Comparison of ENCODE assay signal across 36 mouse cellular contexts in the genomic region with DNA sequence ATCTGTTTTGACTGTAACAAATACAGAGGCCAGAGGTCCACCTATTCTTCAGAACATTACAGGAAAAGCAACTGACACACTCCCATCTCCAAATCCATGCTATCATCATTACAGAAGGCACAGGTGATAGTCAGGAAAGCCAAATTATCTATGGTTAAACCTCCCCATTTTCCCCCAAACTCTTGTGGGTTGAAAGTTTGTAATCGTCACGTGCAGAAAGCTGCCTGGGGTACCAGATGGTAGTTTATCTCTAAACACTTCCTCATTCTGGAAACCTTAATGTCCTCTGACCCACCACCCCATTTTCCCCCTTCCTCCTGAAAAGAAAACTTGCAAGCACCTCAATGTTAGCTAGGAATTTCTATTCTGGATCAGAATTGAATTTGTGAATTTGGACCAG. TPM values are rescaled to one million over a fixed set of nuclear protein-coding genes. Genes with fewer than 3 reads are reported as not detected.
"Had no signal": no experiment of that assay in that cellular context is flagged by ENCODE, and none has a peak within 500 bp of the region (broad histone marks: within the 10 kb centered on the region; RNA-seq: fewer than 3 reads in every experiment).

No protein-coding gene starts in this region.

- H3K9me3 ChIP-seq: heart, embryonic 10.5 days; heart, embryonic 12.5 days; heart, embryonic 13.5 days; heart, embryonic 15.5 days; hindbrain, embryonic 10.5 days; hindbrain, embryonic 12.5 days; hindbrain, embryonic 15.5 days; intestine, embryonic 15.5 days; kidney, embryonic 15.5 days had no signal

- H3K36me3 ChIP-seq: heart, embryonic 10.5 days; heart, embryonic 12.5 days; heart, embryonic 13.5 days; heart, embryonic 15.5 days; hindbrain, embryonic 10.5 days; hindbrain, embryonic 12.5 days; hindbrain, embryonic 15.5 days; intestine, embryonic 15.5 days; kidney, embryonic 15.5 days had no signal

- DNase-seq: heart, postnatal 10 days; heart, postnatal 14 days; heart, postnatal 36 days; heart, postnatal 4 days; kidney, adult 11 months; kidney, adult 18-20 months; kidney, adult 2 months; kidney, adult 8-10 months; kidney, adult 9 months; kidney, postnatal 10 days; kidney, postnatal 14 days; kidney, postnatal 25 days; kidney, postnatal 36 days; kidney, postnatal 4 days; layer of hippocampus, adult 9-11 months; layer of hippocampus, postnatal 36 days had no signal

- H3K27ac ChIP-seq: heart, embryonic 10.5 days; heart, embryonic 13.5 days; heart, embryonic 15.5 days; hindbrain, embryonic 10.5 days; hindbrain, embryonic 12.5 days; hindbrain, embryonic 14.5 days; hindbrain, embryonic 15.5 days; hindbrain, postnatal 0 days; intestine, embryonic 15.5 days; kidney, embryonic 15.5 days; kidney, postnatal 0 days; layer of hippocampus, adult 2 months; left cerebral cortex, adult 2 months had no signal

- H3K4me3 ChIP-seq: heart, embryonic 10.5 days; heart, embryonic 12.5 days; heart, embryonic 13.5 days; heart, embryonic 15.5 days; hindbrain, embryonic 10.5 days; hindbrain, embryonic 12.5 days; hindbrain, embryonic 15.5 days; intestine, embryonic 15.5 days; kidney, embryonic 15.5 days; layer of hippocampus, adult 2 months; left cerebral cortex, adult 2 months had no signal

- H3K4me2 ChIP-seq: heart, embryonic 11.5 days; heart, embryonic 12.5 days; heart, embryonic 13.5 days; heart, embryonic 15.5 days; hindbrain, embryonic 12.5 days; hindbrain, embryonic 14.5 days; hindbrain, embryonic 15.5 days; intestine, embryonic 15.5 days; kidney, embryonic 15.5 days had no signal

- H3K4me1 ChIP-seq: heart, embryonic 10.5 days; heart, embryonic 12.5 days; heart, embryonic 13.5 days; heart, embryonic 15.5 days; hindbrain, embryonic 10.5 days; intestine, embryonic 15.5 days; kidney, embryonic 15.5 days had no signal

- ATAC-seq: hindbrain, embryonic 16.5 days; hindbrain, postnatal 0 days; inflammation-experienced regulatory T-cells, adult 6 months; intestine, embryonic 15.5 days; intestine, embryonic 16.5 days had no signal

- H3K9ac ChIP-seq: heart, embryonic 12.5 days; heart, embryonic 13.5 days; heart, embryonic 15.5 days; hindbrain, embryonic 12.5 days; hindbrain, embryonic 14.5 days; hindbrain, embryonic 15.5 days; intestine, embryonic 15.5 days; kidney, embryonic 15.5 days had no signal

- H3K27me3 ChIP-seq: heart, embryonic 15.5 days; hindbrain, embryonic 12.5 days; hindbrain, embryonic 15.5 days; intestine, embryonic 15.5 days had no signal

RNA-seq across cellular contexts. Expression of gene Hecw1, which starts 7.9 kb away (rescaled TPM):
- total RNA-seq: hematopoietic stem cell, adult 5-6 weeks had no signal
- polyA plus RNA-seq: kidney, embryonic 14.5 days had no signal
